Mouse (Mus musculus) MEL (cell line): ENCODE measurements around the gene Gna11.

Experiments used
- CTCF ChIP-seq, 3 experiments: IDR thresholded peaks in 2 of 3; conservative IDR thresholded peaks in 1 of 3; 2 replicates each; pipeline ENCODE4 v1.5.1; 2011 to 2012; ENCODE audit warnings: low read length in 3 of 3, low read depth in 2 of 3, mild to moderate bottlenecking in 2 of 3, improper control_type of control experiment in 1 of 3, inconsistent platforms in 1 of 3, mixed read lengths in 1 of 3, moderate library complexity in 1 of 3; ENCODE audit not compliant: control insufficient read depth in 1 of 3, insufficient read depth in 1 of 3, poor library complexity in 1 of 3, severe bottlenecking in 1 of 3
- ELF1 ChIP-seq: IDR thresholded peaks from 2 replicates; pipeline ENCODE4 v1.6.1; 2014; ENCODE audit warnings: low read depth, mild to moderate bottlenecking, inconsistent platforms, low read length, improper control_type of control experiment, moderate library complexity
- EP300 ChIP-seq, 2 experiments: IDR thresholded peaks; 2 replicates each; pipeline ENCODE4 v1.6.1; 2011; ENCODE audit warnings: improper control_type of control experiment in 2 of 2, low read length in 2 of 2, low read depth in 1 of 2, mild to moderate bottlenecking in 1 of 2
- GABPA ChIP-seq: IDR thresholded peaks from 2 replicates; pipeline ENCODE4 v1.6.1; 2012; ENCODE audit warnings: low read depth, mild to moderate bottlenecking, inconsistent platforms, low read length, improper control_type of control experiment, moderate library complexity
- HCFC1 ChIP-seq: IDR thresholded peaks from 2 replicates; pipeline ENCODE4 v1.6.1; 2012; ENCODE audit warnings: low read depth, mild to moderate bottlenecking, inconsistent platforms, low read length, improper control_type of control experiment, moderate library complexity
- MAFK ChIP-seq: IDR thresholded peaks from 2 replicates; pipeline ENCODE4 v1.6.1; 2011; ENCODE audit warnings: low read depth, mild to moderate bottlenecking, low read length, improper control_type of control experiment, borderline replicate concordance
- MAX ChIP-seq: IDR thresholded peaks from 2 replicates; pipeline ENCODE4 v1.6.1; 2011; ENCODE audit warnings: low read length, improper control_type of control experiment
- MAZ ChIP-seq: IDR thresholded peaks from 2 replicates; pipeline ENCODE4 v1.6.1; 2012; ENCODE audit warnings: low read depth, mild to moderate bottlenecking, inconsistent platforms, low read length, improper control_type of control experiment
- POLR2A ChIP-seq, 2 experiments: IDR thresholded peaks; 2 replicates each; pipeline ENCODE4 v1.6.1; 2011 to 2012; ENCODE audit warnings: low read length in 2 of 2, mild to moderate bottlenecking in 2 of 2, control low read depth in 1 of 2, improper control_type of control experiment in 1 of 2, low read depth in 1 of 2, moderate library complexity in 1 of 2; ENCODE audit not compliant: control insufficient read depth in 1 of 2, insufficient read depth in 1 of 2, poor library complexity in 1 of 2
- RCOR1 ChIP-seq: IDR thresholded peaks from 2 replicates; pipeline ENCODE4 v1.6.1; 2012; ENCODE audit warnings: low read depth, mild to moderate bottlenecking, inconsistent platforms, low read length, improper control_type of control experiment
- SIN3A ChIP-seq: IDR thresholded peaks from 2 replicates; pipeline ENCODE4 v1.6.1; 2012; ENCODE audit warnings: low read length, improper control_type of control experiment, inconsistent platforms
- UBTF ChIP-seq: IDR thresholded peaks from 2 replicates; pipeline ENCODE4 v1.6.1; 2012; ENCODE audit warnings: low read depth, mild to moderate bottlenecking, inconsistent platforms, low read length, improper control_type of control experiment, moderate library complexity, borderline replicate concordance; ENCODE audit not compliant: insufficient read depth

- TF ChIP-seq MAZ (no peak), GABPA (no peak), ELF1 (no peak), HCFC1 (no peak), POLR2A (IDR thresholded peaks at IDR 0.05; ENCODE audit: control insufficient read depth in 1 of 2, insufficient read depth in 1 of 2, low read depth in 1 of 2, low read length in 2 of 2, poor library complexity in 1 of 2) (no peak), CTCF (IDR thresholded peaks at IDR 0.05 in 2 of 3, conservative IDR thresholded peaks at IDR 0.05 in 1 of 3; ENCODE audit: control insufficient read depth in 1 of 3, insufficient read depth in 1 of 3, low read depth in 2 of 3, low read length in 3 of 3, poor library complexity in 1 of 3, severe bottlenecking in 1 of 3) (no peak), MAX (no peak), UBTF (no peak), EP300 (IDR thresholded peaks at IDR 0.05; ENCODE audit: low read depth in 1 of 2, low read length in 2 of 2) (no peak), RCOR1 (no peak), MAFK (no peak), SIN3A (no peak)
These were observed 46.9 kb upstream of the Gna11 start for GRCm38 (mm10) chr10:81591846-81592245.
